Mouse (Mus musculus): ENCODE data around the gene Tyw1.

Tyw1 gene

GRCm38 (mm10) chr5:130320485-130320884 is 65.1 kb downstream of the Tyw1 start:
- peak in 1 of 2 experiments; percentile 23 for DNase-seq

- DNase-seq = no peak
Measured at GRCm38 (mm10) chr5:130325486-130325885, 70.1 kb downstream of the Tyw1 start.

- DNase-seq = no peak
Measured at GRCm38 (mm10) chr5:130327615-130328263, 72.3 kb downstream of the Tyw1 start.

- no peak for DNase-seq
Measured at GRCm38 (mm10) chr5:130328366-130328765, 72.9 kb downstream of the Tyw1 start.

- DNase-seq = no peak
Measured at GRCm38 (mm10) chr5:130329889-130330288, 74.5 kb downstream of the Tyw1 start.

GRCm38 (mm10) chr5:130330801-130331200 is 75.4 kb downstream of the Tyw1 start:
- no peak for DNase-seq

- no peak for DNase-seq
Measured at GRCm38 (mm10) chr5:130331206-130331605, 75.8 kb downstream of the Tyw1 start.

GRCm38 (mm10) chr5:130333566-130333965 is 78.1 kb downstream of the Tyw1 start:
- DNase-seq = no peak

- no peak for DNase-seq
Measured at GRCm38 (mm10) chr5:130333971-130334370, 78.6 kb downstream of the Tyw1 start.

GRCm38 (mm10) chr5:130335462-130335861 is 80.0 kb downstream of the Tyw1 start:
- no peak for DNase-seq

- no peak for DNase-seq
Measured at GRCm38 (mm10) chr5:130340656-130341055, 85.2 kb downstream of the Tyw1 start.

GRCm38 (mm10) chr5:130344999-130345398 is 89.6 kb downstream of the Tyw1 start:
- no peak for DNase-seq

GRCm38 (mm10) chr5:130345871-130346270 is 90.5 kb downstream of the Tyw1 start:
- DNase-seq = no peak

GRCm38 (mm10) chr5:130355223-130355622 is 99.8 kb downstream of the Tyw1 start:
- DNase-seq = no peak

- DNase-seq = no peak
Measured at GRCm38 (mm10) chr5:130363111-130363510, 107.7 kb downstream of the Tyw1 start.

- peak in 1 of 2 experiments; percentile 8 for DNase-seq
Measured at GRCm38 (mm10) chr5:130363773-130364172, 108.4 kb downstream of the Tyw1 start.

- DNase-seq = no peak
Measured at GRCm38 (mm10) chr5:130368236-130368635, 112.8 kb downstream of the Tyw1 start.

- DNase-seq = no peak
Measured at GRCm38 (mm10) chr5:130369237-130369636, 113.8 kb downstream of the Tyw1 start, which contains the start of gene Caln1. Caln1 (plus strand) TSS chr5:130369455.

- no peak for DNase-seq
Measured at GRCm38 (mm10) chr5:130375411-130375810, 120.0 kb downstream of the Tyw1 start.

GRCm38 (mm10) chr5:130384222-130384912 is 128.9 kb downstream of the Tyw1 start, which contains the start of gene A330070K13Rik:
A330070K13Rik (minus strand) TSS chr5:130384631.
- DNase-seq = no peak

- no peak for DNase-seq
Measured at GRCm38 (mm10) chr5:130386418-130386817, 131.0 kb downstream of the Tyw1 start.
